Mouse (Mus musculus) cortical plate, adult 2 months (tissue): Measurements from ENCODE around the gene Tex19.1. TPM values are rescaled to one million over a fixed set of nuclear protein-coding genes. Genes with fewer than 3 reads are reported as not detected.

Source experiments
- H3K27ac ChIP-seq: fragments of 200-500 bp; 2 replicates; pipeline ENCODE4 v1.5.1; 2012; ENCODE audit warnings: low read length, control low read depth, inconsistent platforms; ENCODE audit not compliant: insufficient read depth
- H3K4me1 ChIP-seq: fragments of 200-500 bp; 2 replicates; pipeline ENCODE4 v1.6.1; 2011; ENCODE audit warnings: low read length; ENCODE audit not compliant: control insufficient read depth, insufficient read depth
- H3K4me3 ChIP-seq: fragments of 200-500 bp; 2 replicates; pipeline ENCODE4 v1.5.1; 2011; ENCODE audit warnings: mild to moderate bottlenecking, low read length, control low read depth; ENCODE audit not compliant: insufficient read depth
- CTCF ChIP-seq: fragments of 200-500 bp; IDR thresholded peaks from 2 replicates; pipeline ENCODE4 v1.5.1; 2011; ENCODE audit warnings: mild to moderate bottlenecking, control low read depth, low read length; ENCODE audit not compliant: insufficient read depth; ENCODE audit errors: extremely low read depth
- POLR2A ChIP-seq: fragments of 200-500 bp; IDR thresholded peaks from 2 replicates; pipeline ENCODE4 v1.6.1; 2011; ENCODE audit warnings: mild to moderate bottlenecking, low read length, control low read depth; ENCODE audit not compliant: insufficient read depth; ENCODE audit errors: extremely low read depth
- polyA plus RNA-seq: library from polyadenylated mRNA; depleted of rRNA; stranded (reverse); fragments of >200 nt; gene quantifications from 2 replicates; pipeline ENCODE4 v1.2.3, GENCODE M21; 2012

Gene Tex19.1
- polyA plus RNA-seq, 1 experiment, result not detected

DNA sequence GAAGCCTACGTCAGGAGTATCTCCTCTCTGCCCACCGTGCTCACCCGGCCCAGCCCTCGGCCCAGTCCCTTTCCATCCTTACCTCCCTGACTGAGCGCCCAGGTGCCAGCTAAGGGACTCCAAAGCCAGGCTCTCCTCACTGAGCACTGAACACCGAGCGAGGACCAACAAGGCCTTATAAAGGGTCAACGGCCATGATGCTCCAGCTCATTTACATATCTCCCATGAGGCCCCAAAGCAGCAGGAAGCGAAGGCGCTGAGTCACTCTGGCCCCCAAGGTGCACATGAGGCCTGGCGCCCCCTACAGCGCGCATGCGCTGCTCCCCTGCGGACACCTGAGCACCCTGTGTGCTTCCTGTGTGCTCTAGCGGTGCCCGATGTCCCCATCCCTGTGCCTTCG, 27.8 kb upstream of the Tex19.1 start:
- H3K4me1 ChIP-seq, result no peaks in the 10 kb centered on the region
- H3K27ac ChIP-seq, result no peak overlapping the region
- TF ChIP-seq CTCF, result no peak
- no peak for TF ChIP-seq POLR2A
- H3K4me3 ChIP-seq, result no peak overlapping the region

DNA sequence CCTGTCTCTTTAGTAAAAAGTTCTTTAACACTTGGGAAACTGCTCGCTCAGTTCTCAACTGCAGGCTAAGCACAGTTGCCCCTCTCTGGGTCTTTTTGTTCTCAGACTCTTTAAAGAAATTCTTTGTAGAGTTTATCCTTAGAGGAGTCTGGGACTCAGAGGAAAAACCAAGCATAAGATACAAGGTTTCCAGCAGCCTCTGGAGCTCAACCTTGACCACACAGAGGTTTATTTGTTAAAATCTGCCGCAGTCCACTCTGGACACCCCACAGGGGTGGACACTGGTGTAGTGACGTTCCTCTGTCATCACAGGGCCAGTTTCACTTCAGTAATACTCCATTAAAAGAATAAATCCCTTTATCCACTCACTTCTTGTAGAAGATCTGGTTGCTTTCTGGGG, 27.4 kb upstream of the Tex19.1 start, which contains the start of gene Tex19.2:
Tex19.2 (minus strand) TSS at position 101 of the 400 bp plus-strand sequence.
- TF ChIP-seq POLR2A (no peak), CTCF (no peak)

DNA sequence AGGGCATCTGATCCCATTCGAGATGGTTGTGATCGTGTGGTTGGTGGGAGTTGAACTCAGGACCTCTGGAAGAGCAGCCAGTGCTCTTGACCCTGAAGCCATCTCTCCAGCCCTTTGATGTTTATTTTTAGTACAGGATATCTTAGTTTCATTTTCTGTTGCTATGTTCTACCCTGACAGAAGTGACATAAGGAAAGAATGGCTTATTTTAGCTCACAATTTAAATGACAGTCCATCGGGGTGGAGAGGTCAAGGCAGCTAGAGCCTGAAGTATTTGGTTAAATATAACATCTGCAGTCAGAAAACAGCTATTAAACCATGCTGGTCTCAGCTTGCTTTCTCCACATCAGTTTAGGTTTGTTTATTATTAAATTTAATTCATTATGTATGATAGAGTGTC, 24.8 kb upstream of the Tex19.1 start:
- Histone ChIP-seq H3K4me1 (no peaks in the 10 kb centered on the region), H3K27ac (no peak overlapping the region), H3K4me3 (no peak overlapping the region)
- no peak for TF ChIP-seq CTCF
- TF ChIP-seq POLR2A, result no peak

More for the DNA sequence above, 27.4 kb upstream of the Tex19.1 start, which contains the start of gene Tex19.2:
- Histone ChIP-seq H3K4me1 (no peaks in the 10 kb centered on the region), H3K27ac (no peak within 1 kb of the TSS), H3K4me3 (no peak within 1 kb of the TSS)

DNA sequence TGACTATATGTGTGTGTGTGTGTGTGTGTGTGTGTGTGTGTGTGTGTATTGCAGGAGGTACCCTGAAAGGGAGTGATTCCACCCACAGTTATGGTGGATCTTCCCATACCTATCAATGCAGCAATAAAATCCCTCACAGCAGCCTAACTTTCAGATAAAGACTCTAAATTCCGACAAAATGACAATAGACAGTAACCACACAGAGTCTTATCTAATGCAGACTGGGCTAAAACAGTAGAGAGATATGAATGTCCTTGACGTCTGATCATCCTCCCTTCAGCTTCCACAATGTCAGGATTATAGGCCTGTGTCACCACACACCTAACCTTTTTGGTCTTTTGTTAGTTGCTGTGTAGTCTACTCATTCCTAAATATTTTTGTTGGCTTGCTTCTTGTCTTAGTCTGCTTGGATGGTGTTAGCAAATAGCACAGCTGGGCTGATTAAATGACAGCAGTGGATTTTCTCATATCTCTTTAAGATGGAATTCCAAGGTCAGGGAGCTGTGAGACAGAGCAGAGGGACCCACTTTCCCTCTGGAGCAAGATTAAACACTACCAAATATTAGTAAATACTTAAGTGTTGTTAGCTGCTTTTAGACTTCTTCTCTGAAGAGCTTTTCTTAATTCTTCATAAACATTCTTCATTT, 23.8 kb upstream of the Tex19.1 start:
- H3K4me1 ChIP-seq, result no peaks in the 10 kb centered on the region
- H3K27ac ChIP-seq, result no peak overlapping the region
- no peak overlapping the region for H3K4me3 ChIP-seq
- TF ChIP-seq CTCF (no peak), POLR2A (no peak)

DNA sequence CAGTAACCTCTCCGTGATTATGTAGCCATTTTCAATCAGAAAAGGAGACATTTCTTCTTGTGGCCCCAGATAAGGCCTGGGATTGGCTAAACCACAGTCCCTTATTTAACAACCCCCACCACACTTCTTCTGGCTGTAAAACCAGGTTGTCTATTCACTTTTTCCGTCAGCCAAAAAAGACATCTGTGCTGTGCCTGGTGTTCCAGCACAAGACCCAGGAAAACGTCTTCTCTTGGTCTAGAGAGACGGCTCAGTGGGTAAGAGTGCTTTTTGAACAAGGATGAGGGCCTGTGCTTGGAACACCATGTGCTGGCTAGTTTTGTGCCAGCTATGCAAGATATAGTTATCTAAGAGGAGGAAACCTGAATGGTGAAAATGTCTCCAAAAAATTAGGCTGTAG, 22.5 kb upstream of the Tex19.1 start:
- Histone ChIP-seq H3K27ac (no peak overlapping the region), H3K4me3 (no peak overlapping the region), H3K4me1 (no peaks in the 10 kb centered on the region)
- no peak for TF ChIP-seq CTCF
- TF ChIP-seq POLR2A, result no peak

DNA sequence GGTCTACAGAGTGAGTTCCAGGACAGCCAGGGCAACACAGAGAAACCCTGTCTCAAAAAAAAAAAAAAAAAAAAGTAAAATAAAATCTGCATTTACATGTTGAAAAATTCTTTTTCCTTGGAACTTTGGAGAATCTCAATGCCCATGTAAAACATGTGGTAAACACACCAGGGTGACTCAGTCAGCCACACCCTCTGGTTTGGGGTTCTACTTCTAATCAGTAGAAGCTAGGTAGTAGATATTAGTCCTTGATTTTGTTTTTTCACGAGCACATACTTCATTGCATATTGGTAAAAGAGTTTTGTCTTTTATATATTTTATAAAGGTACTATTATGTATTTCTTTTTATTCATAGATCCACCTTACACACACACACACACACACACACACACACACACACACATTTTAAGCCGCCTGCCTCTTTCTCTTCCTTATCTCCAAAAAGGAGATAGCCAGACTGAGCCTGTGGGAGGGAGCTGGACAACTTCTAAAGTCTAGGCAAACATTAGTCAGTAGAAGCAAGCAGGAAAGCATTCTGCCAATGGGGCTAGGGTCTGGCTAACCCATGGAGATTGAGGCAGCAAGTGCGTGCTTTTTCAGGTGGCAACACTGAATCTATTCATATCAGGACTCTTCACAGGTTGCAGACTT, 20.3 kb upstream of the Tex19.1 start:
- Histone ChIP-seq H3K4me3 (no peak overlapping the region), H3K27ac (no peak overlapping the region), H3K4me1 (no peaks in the 10 kb centered on the region)
- TF ChIP-seq POLR2A (no peak), CTCF (no peak)

DNA sequence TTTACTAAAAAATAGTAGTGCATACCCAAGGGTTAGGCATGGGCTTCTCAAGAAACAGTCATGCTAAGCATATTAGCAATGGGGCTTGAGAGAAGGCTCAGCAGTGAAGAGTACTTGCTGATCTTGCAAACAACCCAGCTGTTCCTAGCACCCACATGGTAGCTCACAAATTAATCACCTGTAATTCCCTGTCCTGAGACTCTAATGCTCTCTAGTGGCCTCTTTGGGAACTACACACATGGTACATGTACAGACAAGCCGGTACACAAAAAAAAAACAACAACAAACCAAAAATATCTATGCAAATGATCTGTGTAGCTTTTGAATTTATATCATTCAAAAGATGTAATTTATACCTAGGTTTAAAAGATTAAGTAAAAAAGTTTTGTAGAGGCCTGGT, 19.5 kb upstream of the Tex19.1 start:
- Histone ChIP-seq H3K4me1 (no peaks in the 10 kb centered on the region), H3K4me3 (no peak overlapping the region), H3K27ac (no peak overlapping the region)
- TF ChIP-seq CTCF, result no peak
- TF ChIP-seq POLR2A, result no peak

DNA sequence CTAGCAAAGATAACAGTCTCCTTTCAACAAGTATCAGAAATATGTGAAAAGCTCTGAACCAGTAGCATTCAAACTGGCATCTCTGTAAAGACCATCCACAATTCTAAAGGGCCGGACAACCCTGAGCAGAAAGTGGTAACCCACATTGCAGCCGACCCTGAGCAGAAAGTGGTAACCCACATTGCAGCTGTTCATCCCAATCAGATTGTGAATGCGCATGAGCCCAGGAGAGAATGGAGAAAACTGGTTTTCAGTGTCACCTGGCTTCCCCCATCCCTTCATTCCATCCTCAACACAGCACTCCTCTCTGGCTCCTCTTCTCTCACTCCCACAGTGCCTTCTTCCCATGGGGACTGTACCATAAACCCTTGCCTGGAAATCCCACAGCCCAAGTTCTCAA, 18.5 kb upstream of the Tex19.1 start:
- H3K27ac ChIP-seq, result no peak overlapping the region
- H3K4me3 ChIP-seq, result no peak overlapping the region
- no peaks in the 10 kb centered on the region for H3K4me1 ChIP-seq
- TF ChIP-seq POLR2A (no peak), CTCF (no peak)

DNA sequence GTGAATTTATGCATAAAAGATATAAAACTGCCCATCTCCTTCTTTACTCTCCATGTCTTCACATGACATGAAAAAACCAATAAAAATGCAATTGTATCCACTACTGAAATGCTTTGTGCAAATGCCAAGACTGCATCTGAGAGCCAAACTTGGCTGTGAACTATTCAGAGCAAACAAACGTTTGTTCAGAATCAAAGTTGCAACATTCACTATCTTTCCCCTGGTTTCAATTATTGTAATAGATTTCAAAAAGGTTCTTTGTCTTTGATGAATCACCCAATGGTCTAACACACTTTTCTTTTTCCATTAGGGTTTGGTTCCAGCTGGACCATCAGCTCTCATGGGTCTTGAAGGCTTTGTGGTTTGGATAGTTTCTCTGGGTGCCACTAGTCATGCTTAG, 16.3 kb upstream of the Tex19.1 start:
- Histone ChIP-seq H3K4me1 (no peaks in the 10 kb centered on the region), H3K27ac (no peak overlapping the region), H3K4me3 (no peak overlapping the region)
- TF ChIP-seq CTCF (no peak), POLR2A (no peak)

DNA sequence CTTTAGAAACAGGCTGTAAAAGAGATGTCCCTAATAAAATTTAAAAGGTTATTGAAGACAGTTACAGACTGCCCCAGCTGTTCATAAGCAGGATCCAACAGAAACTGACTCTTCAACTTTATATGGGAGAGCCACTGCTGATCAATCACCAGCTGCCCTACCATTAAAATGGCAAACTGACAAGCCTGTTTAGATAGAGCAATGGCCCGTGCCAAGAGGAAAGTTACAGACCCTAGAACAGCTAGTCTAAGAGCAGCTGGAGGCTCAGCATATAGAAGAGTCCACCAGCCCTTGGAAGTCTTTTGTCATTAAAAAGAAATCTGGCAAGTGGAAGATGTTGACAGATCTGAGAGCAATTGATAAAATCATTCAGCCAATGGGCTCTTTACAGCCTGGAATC, 11.3 kb upstream of the Tex19.1 start:
- H3K4me1 ChIP-seq, result no peaks in the 10 kb centered on the region
- TF ChIP-seq POLR2A (no peak), CTCF (no peak)
- H3K4me3 ChIP-seq, result no peak overlapping the region
- H3K27ac ChIP-seq, result no peak overlapping the region

DNA sequence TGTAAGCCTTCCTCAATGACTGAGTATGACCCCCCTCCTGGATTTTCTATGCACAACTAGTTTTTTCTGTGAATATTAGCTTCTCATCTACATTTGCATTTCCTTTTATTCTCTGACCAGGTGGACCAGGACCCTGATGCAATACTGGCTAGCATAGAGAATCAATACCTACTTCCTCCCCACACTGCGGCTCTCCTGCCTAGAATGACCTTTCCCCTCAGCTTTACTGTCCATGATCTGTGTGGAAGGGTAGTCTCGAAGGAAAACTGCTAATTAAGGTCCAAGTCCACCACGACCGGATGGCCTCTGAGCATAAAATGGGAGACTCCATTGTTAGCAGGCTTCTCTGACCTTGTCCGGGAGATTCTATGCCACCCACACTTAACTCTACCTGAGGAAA, 8.3 kb upstream of the Tex19.1 start:
- Histone ChIP-seq H3K4me3 (no peak overlapping the region), H3K4me1 (no peaks in the 10 kb centered on the region), H3K27ac (no peak overlapping the region)
- no peak for TF ChIP-seq POLR2A
- TF ChIP-seq CTCF, result no peak
